8 mouse cellular contexts compared by ENCODE assay signal in genomic region chr11:70029130-70029801, GRCm38 (mm10). TPM values are rescaled to one million over a fixed set of nuclear protein-coding genes. Genes with fewer than 3 reads are reported as not detected.
DNase-seq lines count a peak whose midpoint lies in the region; ATAC-seq and TF ChIP-seq lines count a peak whose summit lies in the region.

No protein-coding gene starts in this region.

- no peaks in the 10 kb centered on the region for H3K9me3 ChIP-seq in forebrain, embryonic 10.5 days
- no peaks in the 10 kb centered on the region for H3K9me3 ChIP-seq in heart, embryonic 13.5 days
- H3K9me3 ChIP-seq in lung, embryonic 14.5 days (ENCODE audit: low read depth, low read length), result no peaks in the 10 kb centered on the region

- peak; percentile 69 for ATAC-seq in heart, embryonic 13.5 days (ENCODE audit: extremely low read depth, insufficient number of reproducible peaks, low FRiP score, low TSS enrichment)
- peak; percentile 82 for ATAC-seq in lung, embryonic 14.5 days (ENCODE audit: insufficient read depth)
- ATAC-seq in neutrophil, adult 5-6 weeks (ENCODE audit: extremely low read depth, insufficient number of reproducible peaks, low FRiP score, poor library complexity, severe bottlenecking), result peak; percentile 63

- H3K9ac ChIP-seq in heart, embryonic 13.5 days, result peak overlapping the region; percentile 66; the same call in 1 of the 2 replicates
- H3K9ac ChIP-seq in lung, embryonic 14.5 days, result no peak overlapping the region

- H3K4me1 ChIP-seq in forebrain, embryonic 10.5 days, result peaks cover 71% of the 10 kb centered on the region
- peaks cover 53% of the 10 kb centered on the region for H3K4me1 ChIP-seq in heart, embryonic 13.5 days
- peaks cover 35% of the 10 kb centered on the region for H3K4me1 ChIP-seq in lung, embryonic 14.5 days (ENCODE audit: insufficient read depth)

- TF ChIP-seq CTCF in lung, embryonic 14.5 days (IDR thresholded peaks at IDR 0.05; ENCODE audit: low read depth), result no peak

- 0% methylated on average over 20 of the region's 20 CpGs for WGBS in forebrain, embryonic 10.5 days
- under 1% methylated on average over 20 of the region's 20 CpGs for WGBS in heart, embryonic 13.5 days
- WGBS in lung, embryonic 14.5 days, result under 1% methylated on average over 20 of the region's 20 CpGs

- H3K27me3 ChIP-seq in forebrain, embryonic 10.5 days (ENCODE audit: poor library complexity, severe bottlenecking), result no peaks in the 10 kb centered on the region
- H3K27me3 ChIP-seq in heart, embryonic 13.5 days (replicated peaks), result peaks cover 7% of the 10 kb centered on the region; the same call in 1 of the 2 replicates
- H3K27me3 ChIP-seq in lung, embryonic 14.5 days (ENCODE audit: insufficient read depth, low read length), result no peaks in the 10 kb centered on the region

- H3K4me2 ChIP-seq in heart, embryonic 13.5 days, result peak overlapping the region; percentile 65
- peak overlapping the region; percentile 65 for H3K4me2 ChIP-seq in lung, embryonic 14.5 days

- H3K27ac ChIP-seq in forebrain, embryonic 10.5 days, result peak overlapping the region; percentile 85
- peak overlapping the region; percentile 69 for H3K27ac ChIP-seq in heart, embryonic 13.5 days (replicated peaks)
- peak overlapping the region; percentile 76 for H3K27ac ChIP-seq in lung, embryonic 14.5 days (ENCODE audit: low read depth)

- H3K36me3 ChIP-seq in forebrain, embryonic 10.5 days (replicated peaks), result peaks cover 41% of the 10 kb centered on the region
- peaks cover 31% of the 10 kb centered on the region for H3K36me3 ChIP-seq in heart, embryonic 13.5 days
- H3K36me3 ChIP-seq in lung, embryonic 14.5 days (ENCODE audit: insufficient read depth), result peaks cover 35% of the 10 kb centered on the region

- DNase-seq in CD8-positive naive resting alpha-beta T cell, adult 2 months (ENCODE audit: low read depth in 2 of 2, low spot score in 2 of 2), result peak; percentile 75 to 85
- DNase-seq in adrenal gland, postnatal 25 days, result peak; percentile 56
- peak; percentile 98 for DNase-seq in forebrain, embryonic 10.5 days (ENCODE audit: extremely low spot score, low spot score)
- DNase-seq in layer of hippocampus, adult 18-20 months (ENCODE audit: low spot score in 2 of 2), result peak; percentile 85 to 88
- DNase-seq in lung, embryonic 14.5 days, result peak; percentile 95
- peak; percentile 52 to 59 for DNase-seq in thymus, postnatal 10 days (ENCODE audit: low spot score in 2 of 2)

- H3K4me3 ChIP-seq in forebrain, embryonic 10.5 days, result peak overlapping the region; percentile 48
- peak overlapping the region; percentile 31 for H3K4me3 ChIP-seq in heart, embryonic 13.5 days
- H3K4me3 ChIP-seq in lung, embryonic 14.5 days (ENCODE audit: low read depth, low read length), result peak overlapping the region; percentile 21

RNA-seq across cellular contexts. Expression of gene Dlg4, which starts 12.5 kb away (rescaled TPM):
- total RNA-seq in adrenal gland, postnatal 25 days (2021), result 30.7 and 31.0 TPM in 2 replicates
- polyA plus RNA-seq in forebrain, embryonic 10.5 days (2016; fragmentation: Nextera tagmentation; extraction: Ambion mirVana), result 13.8 and 15.5 TPM in 2 replicates
- polyA plus RNA-seq in heart, embryonic 13.5 days (2015; fragmentation: Nextera tagmentation; extraction: Ambion mirVana), result 4.7 and 5.1 TPM in 2 replicates
- 100 to 1,000 TPM; 846 to 862 TPM for total RNA-seq in layer of hippocampus, adult 18-20 months (2021)
- 5.9 and 7.4 TPM in 2 replicates for polyA plus RNA-seq in lung, embryonic 14.5 days (2014; fragmentation: Nextera tagmentation; extraction: Ambion mirVana)
- 2.4 and 2.9 TPM in 2 replicates for total RNA-seq in neutrophil, adult 5-6 weeks (2017)

RNA-seq across cellular contexts. Expression of gene Acadvl, which starts 14.1 kb away (rescaled TPM):
- 391 and 422 TPM in 2 replicates for total RNA-seq in adrenal gland, postnatal 25 days (2021)
- polyA plus RNA-seq in forebrain, embryonic 10.5 days (2016; fragmentation: Nextera tagmentation; extraction: Ambion mirVana), result 41.0 and 44.1 TPM in 2 replicates
- 131 and 140 TPM in 2 replicates for polyA plus RNA-seq in heart, embryonic 13.5 days (2015; fragmentation: Nextera tagmentation; extraction: Ambion mirVana)
- total RNA-seq in layer of hippocampus, adult 18-20 months (2021), result 10 to 100 TPM; 56.4 to 67.1 TPM
- polyA plus RNA-seq in lung, embryonic 14.5 days (2014; fragmentation: Nextera tagmentation; extraction: Ambion mirVana), result 57.6 and 58.9 TPM in 2 replicates
- total RNA-seq in neutrophil, adult 5-6 weeks (2017), result 45.2 and 46.7 TPM in 2 replicates

RNA-seq across cellular contexts. Expression of gene Asgr1, which starts 24.6 kb away (rescaled TPM):
- total RNA-seq in adrenal gland, postnatal 25 days (2021), result 0.91 and 3.4 TPM in 2 replicates
- 0.71 and 1.2 TPM in 2 replicates for polyA plus RNA-seq in forebrain, embryonic 10.5 days (2016; fragmentation: Nextera tagmentation; extraction: Ambion mirVana)
- polyA plus RNA-seq in heart, embryonic 13.5 days (2015; fragmentation: Nextera tagmentation; extraction: Ambion mirVana), result 0.24 TPM in 1 of 2 replicates, not detected in the other
- total RNA-seq in layer of hippocampus, adult 18-20 months (2021), result under 1 TPM; 0.84 to 0.99 TPM
- not detected in 2 replicates for polyA plus RNA-seq in lung, embryonic 14.5 days (2014; fragmentation: Nextera tagmentation; extraction: Ambion mirVana)
- not detected in 2 replicates for total RNA-seq in neutrophil, adult 5-6 weeks (2017)

RNA-seq across cellular contexts. Expression of gene Dvl2, which starts 28.9 kb away (rescaled TPM):
- 19.6 and 22.3 TPM in 2 replicates for total RNA-seq in adrenal gland, postnatal 25 days (2021)
- polyA plus RNA-seq in forebrain, embryonic 10.5 days (2016; fragmentation: Nextera tagmentation; extraction: Ambion mirVana), result 44.3 and 51.6 TPM in 2 replicates
- polyA plus RNA-seq in heart, embryonic 13.5 days (2015; fragmentation: Nextera tagmentation; extraction: Ambion mirVana), result 20.7 and 22.0 TPM in 2 replicates
- total RNA-seq in layer of hippocampus, adult 18-20 months (2021), result 10 to 100 TPM; 33.0 to 38.7 TPM
- polyA plus RNA-seq in lung, embryonic 14.5 days (2014; fragmentation: Nextera tagmentation; extraction: Ambion mirVana), result 36.2 and 40.8 TPM in 2 replicates
- 41.0 and 41.7 TPM in 2 replicates for total RNA-seq in neutrophil, adult 5-6 weeks (2017)

RNA-seq across cellular contexts. Expression of gene Phf23, which starts 33.7 kb away (rescaled TPM):
- total RNA-seq in adrenal gland, postnatal 25 days (2021), result 55.7 and 64.6 TPM in 2 replicates
- 94.5 and 96.2 TPM in 2 replicates for polyA plus RNA-seq in forebrain, embryonic 10.5 days (2016; fragmentation: Nextera tagmentation; extraction: Ambion mirVana)
- polyA plus RNA-seq in heart, embryonic 13.5 days (2015; fragmentation: Nextera tagmentation; extraction: Ambion mirVana), result 43.8 and 47.9 TPM in 2 replicates
- total RNA-seq in layer of hippocampus, adult 18-20 months (2021), result 10 to 100 TPM; 50.3 TPM
- polyA plus RNA-seq in lung, embryonic 14.5 days (2014; fragmentation: Nextera tagmentation; extraction: Ambion mirVana), result 41.1 and 42.8 TPM in 2 replicates
- 74.4 and 80.3 TPM in 2 replicates for total RNA-seq in neutrophil, adult 5-6 weeks (2017)

Comparison
In these comparisons a context has a peak if more than half of its experiments do, and no peak if none do; other contexts are left out.
1. Peak in every context shown above with its lines: DNase-seq, ATAC-seq, H3K4me3 ChIP-seq and H3K27ac ChIP-seq.
2. RNA of gene Dlg4, which starts 12.5 kb away (total RNA-seq): 846 to 862 TPM in layer of hippocampus, adult 18-20 months; 30.7 to 31.0 TPM in adrenal gland, postnatal 25 days and 2.4 to 2.9 TPM in neutrophil, adult 5-6 weeks; every median in the first group is over 10 times any median in the second.